Mouse (Mus musculus) C2C12 (cell line): Measurements from ENCODE around the gene Ufc1.

Experiments
- CEBPB ChIP-seq: IDR thresholded peaks from one replicate; pipeline ENCODE4 v1.6.1; 2011; ENCODE audit warnings: low read depth, mild to moderate bottlenecking, control low read depth, moderate library complexity
- CTCF ChIP-seq: IDR thresholded peaks from one replicate; pipeline ENCODE4 v1.5.1; 2011; ENCODE audit not compliant: control insufficient read depth, insufficient read depth, insufficient read length
- MAX ChIP-seq: IDR thresholded peaks from one replicate; pipeline ENCODE4 v1.6.1; 2011; ENCODE audit warnings: mild to moderate bottlenecking, control low read depth
- MYOG ChIP-seq: IDR thresholded peaks from one replicate; pipeline ENCODE4 v1.6.1; 2011; ENCODE audit not compliant: control insufficient read depth, insufficient read length; ENCODE audit errors: extremely low read depth
- USF1 ChIP-seq: IDR thresholded peaks from one replicate; pipeline ENCODE4 v1.6.1; 2011; ENCODE audit warnings: low read depth, mild to moderate bottlenecking, control low read depth, moderate library complexity

GRCm38 (mm10) chr1:171269848-171270572, 24.8 kb downstream of the Ufc1 start, which contains the start of gene B4galt3:
- TF ChIP-seq CEBPB, result no peak
- no peak for TF ChIP-seq CTCF
- TF ChIP-seq USF1, result no peak
- TF ChIP-seq MAX, result no peak
- TF ChIP-seq MYOG, result no peak
